Mouse (Mus musculus) testis, adult 2 months (tissue): Measurements from ENCODE around the gene Card6.

Source experiments
- CTCF ChIP-seq: fragments of 200-500 bp; IDR thresholded peaks from 2 replicates; pipeline ENCODE4 v1.5.1; 2012; ENCODE audit warnings: low read depth, mild to moderate bottlenecking, inconsistent platforms, low read length, moderate library complexity; ENCODE audit not compliant: control insufficient read depth, insufficient read depth, insufficient replicate concordance
- POLR2A ChIP-seq: fragments of 200-500 bp; IDR thresholded peaks from 2 replicates; pipeline ENCODE4 v1.6.1; 2012; ENCODE audit warnings: low read depth, mild to moderate bottlenecking, inconsistent platforms, low read length, moderate library complexity; ENCODE audit not compliant: control insufficient read depth

DNA sequence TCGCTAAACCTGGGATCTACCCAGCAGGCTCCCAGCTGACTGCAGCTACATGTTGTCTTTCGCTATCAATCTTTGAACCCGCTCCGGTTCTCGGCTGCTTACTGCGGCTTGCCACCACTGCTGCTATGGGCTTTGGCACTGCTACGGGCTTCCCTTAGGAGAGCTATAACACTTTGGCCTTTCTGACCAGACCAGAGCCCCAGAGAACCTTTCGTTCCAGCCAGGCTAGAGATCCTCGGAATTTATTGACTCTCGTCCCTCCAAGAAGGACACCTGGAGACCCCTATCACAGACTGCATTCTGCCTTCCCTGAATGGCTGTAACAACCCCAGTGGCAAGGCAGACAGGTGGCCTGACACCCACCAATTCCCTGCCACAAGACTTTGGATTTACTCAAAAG lies 18.2 kb downstream of the Card6 start:
- no peak for TF ChIP-seq POLR2A
- TF ChIP-seq CTCF = no peak
